Mouse (Mus musculus): ENCODE data around the gene Arf5.

Gene Arf5

DNA sequence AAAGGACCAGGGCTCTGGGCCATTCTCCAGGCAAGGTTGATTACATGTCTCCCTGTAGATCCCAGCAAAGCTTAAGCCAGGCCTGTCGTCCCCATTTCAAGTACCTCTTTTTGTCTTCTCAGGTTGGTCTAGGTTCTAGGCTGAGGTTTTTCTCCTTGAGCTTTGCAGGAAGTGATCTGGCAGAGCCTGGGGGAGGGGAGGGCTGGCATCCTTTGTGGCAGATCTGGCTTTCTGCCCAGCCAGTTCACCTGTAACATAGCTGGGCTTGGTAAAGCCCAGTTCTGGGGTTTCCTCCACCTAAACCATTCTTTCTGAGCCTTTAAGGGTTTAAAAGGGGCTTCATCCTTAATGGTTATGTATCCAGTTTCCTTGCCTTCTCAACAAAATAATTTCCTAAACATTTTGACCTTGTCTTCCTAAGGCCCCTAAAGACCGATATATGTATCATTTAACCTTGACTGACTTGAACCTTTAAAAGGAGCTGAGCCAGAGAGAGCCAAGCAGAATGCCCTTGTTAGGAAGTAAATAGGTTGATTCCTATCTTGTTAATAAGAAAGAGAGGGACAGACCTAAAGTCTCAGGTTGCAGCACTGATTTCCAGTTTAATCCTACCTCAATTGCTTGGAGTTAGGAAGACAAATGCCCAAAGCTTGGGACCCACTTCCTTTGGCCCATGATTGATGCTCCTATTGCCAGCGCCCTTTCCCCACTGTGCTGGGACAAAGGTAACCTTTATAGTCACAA is 3.9 kb downstream of the Arf5 start, which contains the start of gene Fscn3:
Fscn3 (plus strand) TSS at position 694 of the 744 bp plus-strand sequence.
- DNase-seq (ENCODE audit: low spot score in 2 of 2) = no peak

DNA sequence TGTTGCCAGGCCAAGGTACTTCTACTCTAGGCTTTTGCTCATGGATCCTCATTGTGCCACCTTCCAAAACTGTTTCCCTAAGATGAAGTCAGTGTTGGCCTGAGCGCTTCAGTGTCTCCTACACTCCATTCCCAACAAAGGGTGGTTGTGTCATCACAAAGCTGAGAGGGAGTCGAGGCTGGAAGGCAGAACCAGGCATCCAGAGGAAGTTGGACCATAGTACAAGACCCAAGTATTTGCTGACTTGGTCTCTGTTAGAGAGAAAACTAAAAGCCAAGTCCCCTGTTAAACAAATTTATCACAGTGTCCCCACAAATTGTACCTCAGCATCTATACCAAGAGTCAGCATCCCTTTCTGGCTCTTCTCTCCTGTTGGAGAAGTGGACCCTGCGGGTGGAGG is 4.9 kb downstream of the Arf5 start, which contains the start of gene Gcc1:
Gcc1 (minus strand) TSS at position 101 of the 400 bp plus-strand sequence.
- no peak for DNase-seq (ENCODE audit: low spot score in 2 of 2)

DNA sequence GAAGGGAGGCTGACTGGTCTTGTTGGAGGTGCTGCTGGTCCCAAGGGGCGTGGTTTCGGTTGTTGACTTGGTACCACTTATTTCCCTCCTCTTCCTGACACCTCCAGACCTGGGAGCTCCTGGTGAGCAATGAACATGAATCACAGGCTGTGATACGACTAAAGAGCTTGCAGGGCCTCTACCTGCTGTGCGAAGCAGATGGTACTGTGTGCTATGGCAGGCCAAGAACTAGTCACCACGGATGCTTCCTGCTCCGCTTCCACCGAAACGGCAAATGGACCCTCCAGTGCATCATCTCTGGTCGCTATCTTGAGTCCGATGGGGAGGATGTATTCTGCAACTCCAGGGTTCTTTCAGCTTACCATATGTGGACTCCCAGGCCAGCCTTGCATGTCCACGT is 6.5 kb downstream of the Arf5 start:
- DNase-seq (ENCODE audit: low spot score in 2 of 2) = no peak

DNA sequence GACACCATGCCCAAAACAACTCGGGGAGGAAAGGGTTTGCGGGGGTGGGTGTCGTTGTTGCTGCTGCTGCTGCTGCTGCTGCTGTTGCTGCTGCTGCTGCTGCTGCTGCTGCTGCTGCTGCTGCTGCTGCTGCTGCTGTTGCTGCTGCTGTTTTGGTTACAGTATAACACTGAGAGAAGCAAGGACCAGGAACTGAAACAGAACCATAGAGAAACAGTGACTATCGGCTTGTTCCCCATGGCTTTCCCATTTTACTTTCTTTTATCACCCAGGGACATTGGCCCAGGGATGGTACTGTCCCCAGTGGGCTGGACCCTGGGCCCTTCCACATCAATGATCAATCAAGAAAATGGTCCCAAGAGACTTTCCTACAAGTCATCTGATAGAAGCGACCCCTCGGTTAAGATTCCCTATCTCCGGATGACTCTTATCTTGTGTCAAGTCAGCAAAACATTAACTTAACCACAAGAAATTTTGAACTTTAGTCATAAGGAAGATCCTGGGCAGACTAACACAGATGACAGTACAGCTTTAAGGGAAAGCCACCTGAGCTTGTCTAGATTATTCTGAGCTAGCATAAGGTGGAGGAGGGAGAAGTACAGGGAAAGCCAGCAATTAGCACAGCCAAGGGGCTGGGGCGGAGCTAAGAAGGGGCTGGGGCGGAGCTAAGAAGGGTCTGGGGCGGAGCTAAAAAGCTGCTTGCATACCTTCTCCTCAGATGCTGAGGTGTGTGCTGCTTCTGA is 7.6 kb downstream of the Arf5 start:
- DNase-seq (ENCODE audit: low spot score in 2 of 2) = no peak

DNA sequence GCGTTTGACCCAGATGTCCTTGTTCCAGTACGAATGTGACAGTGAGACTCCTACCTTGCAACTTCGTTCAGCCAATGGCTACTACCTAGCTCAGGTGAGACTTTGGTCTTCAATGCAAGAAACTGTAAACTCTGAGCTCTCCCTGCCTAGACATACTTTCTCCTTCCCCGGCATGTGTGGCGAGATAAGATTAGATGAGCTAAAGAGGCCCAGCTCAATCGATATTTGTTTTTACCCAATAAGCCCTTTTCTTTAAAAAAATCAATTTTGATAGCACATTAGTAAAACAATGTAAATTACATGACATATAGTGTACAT is 8.1 kb downstream of the Arf5 start:
- DNase-seq (ENCODE audit: low spot score in 2 of 2) = no peak

DNA sequence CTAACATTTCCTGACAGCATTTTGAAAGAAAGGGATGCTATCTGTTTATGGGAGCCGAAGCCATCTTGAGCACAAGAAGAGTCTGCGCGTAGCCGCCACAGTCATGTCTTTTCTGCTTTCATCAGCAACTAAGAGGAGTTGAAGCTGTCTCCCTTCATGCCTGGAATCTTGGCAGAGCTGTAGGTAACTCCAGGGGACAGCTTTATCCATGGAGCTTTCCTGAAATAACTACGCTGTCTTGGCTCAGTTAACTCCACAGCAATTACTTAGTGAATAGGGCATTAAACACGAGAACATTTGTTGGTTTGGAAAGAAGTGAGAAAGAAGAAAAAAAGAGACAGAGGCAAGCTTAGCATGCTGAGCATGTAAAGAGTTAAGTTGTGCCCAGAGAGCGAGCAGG is 24.6 kb downstream of the Arf5 start:
- DNase-seq (ENCODE audit: low spot score in 2 of 2) = no peak

DNA sequence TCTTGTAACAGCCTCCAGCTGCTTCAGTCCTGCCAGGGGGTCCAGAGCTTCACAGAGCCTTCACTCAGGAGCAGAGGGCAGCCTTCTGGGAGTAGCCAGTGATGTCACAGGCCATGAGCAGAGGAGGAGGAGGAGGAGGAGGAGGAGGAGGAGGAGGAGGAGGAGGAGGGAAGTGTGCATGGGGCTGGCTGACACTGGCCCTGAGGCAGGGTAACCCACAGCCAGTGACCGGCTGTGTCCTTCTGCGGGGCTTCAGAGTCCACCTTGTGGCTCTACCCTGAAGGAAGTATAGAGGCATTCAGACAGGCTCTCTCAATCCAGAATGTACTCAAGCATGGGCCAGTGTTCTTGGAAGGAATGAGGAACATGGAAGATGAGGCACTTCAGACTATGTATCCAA is 25.9 kb downstream of the Arf5 start, which contains the start of gene Pax4:
Pax4 (minus strand) TSS at position 101 of the 400 bp plus-strand sequence.
- no peak for DNase-seq (ENCODE audit: low spot score in 2 of 2)

DNA sequence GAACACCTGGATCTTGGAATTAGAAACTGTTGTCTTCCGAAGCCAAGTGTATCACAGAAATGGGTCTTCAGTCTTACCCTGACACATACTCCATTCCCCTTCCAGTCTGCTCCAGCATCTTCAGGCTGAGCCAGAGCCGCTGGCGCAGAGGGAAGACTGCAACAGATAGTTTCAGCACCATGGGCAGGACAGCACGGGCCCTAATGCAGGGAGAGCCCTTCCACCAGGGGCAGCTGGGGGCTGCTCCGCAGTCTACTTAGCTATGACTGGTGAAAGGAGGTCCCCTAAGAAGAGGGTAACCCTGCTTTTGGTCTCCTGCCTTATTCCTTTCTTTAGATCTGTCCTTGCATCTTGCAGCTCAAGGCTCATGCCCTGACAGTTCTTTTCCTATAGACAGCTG is 27.1 kb downstream of the Arf5 start:
- DNase-seq (ENCODE audit: low spot score in 2 of 2) = no peak

DNA sequence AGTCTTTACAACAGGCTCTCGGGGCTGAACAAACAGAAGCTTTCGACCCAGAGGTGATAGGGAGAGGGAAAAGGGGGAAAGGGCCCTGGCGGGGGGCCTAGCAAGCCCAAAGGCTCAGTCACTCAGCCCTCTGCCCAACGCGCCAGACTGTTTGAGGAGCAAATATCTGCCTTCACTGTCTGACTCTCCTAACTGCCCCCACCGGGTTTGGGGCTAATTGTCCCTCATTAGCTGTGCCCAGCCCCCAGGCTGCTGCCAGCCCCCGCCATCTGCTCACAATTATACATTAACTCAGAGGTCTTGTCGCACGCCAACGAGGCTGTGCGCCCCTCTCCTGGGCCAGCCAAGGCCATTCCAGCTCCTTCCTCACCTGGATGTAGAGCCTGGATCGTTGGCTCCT is 27.6 kb downstream of the Arf5 start:
- DNase-seq (ENCODE audit: low spot score in 2 of 2) = no peak

DNA sequence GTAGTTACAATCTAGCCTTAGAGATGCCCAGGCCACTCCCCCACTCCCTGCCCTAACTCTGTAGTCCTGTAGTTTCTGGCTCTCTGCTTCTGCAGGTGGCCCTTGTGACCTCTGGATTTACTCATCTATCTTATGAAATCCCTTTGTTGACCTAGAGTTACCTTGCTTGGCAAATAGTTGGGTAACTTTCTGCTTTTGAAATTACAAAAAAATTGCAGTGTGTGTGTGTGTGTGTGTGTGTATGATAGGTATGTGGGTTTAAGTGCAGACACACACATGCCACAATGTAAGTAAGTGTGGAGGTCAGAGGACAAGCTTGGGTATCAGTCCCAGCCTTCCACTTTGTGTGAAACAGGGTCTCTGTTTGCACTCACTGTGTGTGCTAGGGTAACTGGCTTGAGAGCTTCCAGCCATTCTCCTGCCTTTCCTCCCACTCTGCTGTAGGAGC is 35.9 kb downstream of the Arf5 start:
- DNase-seq (ENCODE audit: low spot score in 2 of 2) = no peak

DNA sequence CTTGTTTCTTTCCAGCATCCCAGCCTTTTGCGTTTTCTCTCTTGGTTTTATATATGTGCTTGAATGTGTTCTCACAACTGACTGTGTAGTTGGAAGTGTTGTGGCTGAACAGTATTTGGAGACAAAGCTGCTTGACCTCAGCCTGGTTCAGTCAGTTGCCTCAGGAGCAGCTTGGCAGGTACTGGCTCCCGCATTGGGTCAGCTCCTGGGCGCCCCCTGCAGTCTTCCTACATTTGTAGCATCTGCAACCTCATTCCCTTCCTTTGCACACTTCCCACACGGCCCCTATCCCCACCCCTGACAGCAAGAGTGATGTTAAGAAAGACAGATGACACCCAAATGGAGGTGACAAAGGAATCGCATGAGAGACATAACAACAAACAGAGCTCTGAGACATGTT is 37.2 kb downstream of the Arf5 start:
- DNase-seq (ENCODE audit: low spot score in 2 of 2) = peak; percentile 47 to 63

DNA sequence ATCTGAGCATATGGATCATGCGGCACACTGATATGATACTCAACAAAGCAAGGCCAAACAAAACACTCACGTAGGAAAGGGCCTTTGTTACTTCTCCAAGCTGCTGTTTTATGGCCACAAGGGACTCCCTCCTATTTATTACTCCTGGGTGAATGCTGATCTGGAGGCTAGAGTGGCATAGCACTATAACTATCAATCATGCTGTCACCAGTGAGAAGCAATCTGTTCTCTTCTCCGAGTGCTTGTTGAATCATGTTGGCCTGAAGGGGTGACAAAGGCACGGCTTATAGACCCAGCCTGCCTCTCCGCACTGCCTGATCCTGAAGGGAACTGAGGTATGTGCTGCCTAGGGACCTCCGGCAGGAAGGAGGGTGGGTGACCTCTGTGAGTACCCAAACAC is 41.3 kb downstream of the Arf5 start:
- DNase-seq (ENCODE audit: low spot score in 2 of 2) = no peak

DNA sequence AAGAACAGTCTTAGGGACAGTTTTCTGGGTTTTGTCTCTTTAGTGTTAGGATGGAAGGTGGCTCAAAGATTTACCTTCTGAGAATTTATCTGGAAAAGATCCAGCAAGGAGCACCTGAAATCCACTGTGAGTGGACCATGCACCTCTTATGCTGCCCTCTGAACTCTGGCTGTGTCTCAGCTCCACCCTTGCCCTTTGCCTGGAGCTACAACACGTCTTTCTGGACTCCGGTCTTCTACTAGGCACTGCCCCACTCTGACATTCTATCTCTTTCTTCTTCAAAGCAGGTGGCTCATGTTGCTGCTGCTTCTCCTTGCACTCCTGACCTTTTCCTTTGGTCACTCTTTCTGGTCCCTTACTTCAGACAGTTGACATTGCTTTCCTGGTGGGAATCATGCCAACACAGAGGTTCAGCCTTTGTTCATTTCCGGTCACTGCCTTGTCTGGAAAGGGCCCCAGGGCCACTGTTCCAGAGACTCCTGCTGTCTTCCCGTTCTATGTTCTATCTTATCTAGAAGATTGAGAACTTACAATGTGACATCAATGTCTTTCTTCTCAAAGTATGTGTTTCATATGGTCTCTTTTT is 46.8 kb downstream of the Arf5 start:
- DNase-seq (ENCODE audit: low spot score in 2 of 2) = no peak

DNA sequence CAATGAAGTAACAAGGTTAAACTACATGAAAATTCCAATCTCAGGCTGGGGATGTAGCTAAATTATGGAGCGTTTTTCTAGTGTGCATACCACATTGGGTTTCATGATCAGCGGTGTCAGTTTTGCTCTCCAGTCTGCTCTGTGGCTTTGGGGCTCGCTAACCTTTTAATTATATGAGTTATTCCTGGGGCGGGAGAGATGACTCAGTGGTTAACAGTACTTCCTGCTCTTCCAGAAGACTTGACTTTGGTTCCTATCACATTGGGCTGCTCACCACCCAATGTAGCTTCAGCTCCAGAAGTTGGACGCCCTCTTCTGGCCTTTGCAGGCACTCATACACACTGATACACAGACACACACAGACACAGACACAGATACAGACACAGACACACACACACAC is 47.3 kb downstream of the Arf5 start:
- DNase-seq (ENCODE audit: low spot score in 2 of 2) = no peak

DNA sequence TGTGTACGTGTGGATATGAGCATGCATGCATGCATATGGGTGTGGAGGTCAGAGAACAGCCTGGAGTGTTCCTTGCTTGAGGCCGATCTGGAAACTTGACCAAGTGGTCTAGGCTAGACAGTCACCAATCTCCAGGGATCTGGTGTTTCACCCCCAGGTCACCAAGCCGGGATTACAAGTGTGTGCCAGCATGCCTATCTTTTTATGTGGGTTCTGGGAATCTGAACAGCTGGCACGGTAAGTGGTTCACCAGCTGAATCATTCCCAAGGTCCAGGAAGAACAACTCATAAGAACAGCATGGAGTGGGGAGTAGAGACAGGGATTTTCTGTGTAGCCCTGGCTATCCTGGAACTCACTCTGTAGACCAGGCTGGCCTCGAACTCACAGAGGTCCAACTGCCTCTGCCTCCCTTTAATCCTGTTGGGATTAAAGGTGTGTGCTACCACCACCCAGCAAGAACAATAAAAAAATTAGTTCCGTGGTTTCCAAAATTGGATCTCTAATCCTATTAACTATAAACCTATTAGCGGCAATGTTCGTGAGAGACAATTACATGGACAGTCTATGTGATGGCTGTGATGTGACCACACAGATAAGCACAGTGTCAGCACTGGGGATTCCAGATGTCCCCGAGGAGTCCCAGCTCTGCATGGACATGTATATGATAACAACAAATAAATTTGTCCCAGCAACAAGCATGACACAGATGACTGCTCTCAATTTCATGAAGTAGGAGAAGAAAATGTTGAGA is 48.1 kb downstream of the Arf5 start:
- DNase-seq (ENCODE audit: low spot score in 2 of 2) = no peak

DNA sequence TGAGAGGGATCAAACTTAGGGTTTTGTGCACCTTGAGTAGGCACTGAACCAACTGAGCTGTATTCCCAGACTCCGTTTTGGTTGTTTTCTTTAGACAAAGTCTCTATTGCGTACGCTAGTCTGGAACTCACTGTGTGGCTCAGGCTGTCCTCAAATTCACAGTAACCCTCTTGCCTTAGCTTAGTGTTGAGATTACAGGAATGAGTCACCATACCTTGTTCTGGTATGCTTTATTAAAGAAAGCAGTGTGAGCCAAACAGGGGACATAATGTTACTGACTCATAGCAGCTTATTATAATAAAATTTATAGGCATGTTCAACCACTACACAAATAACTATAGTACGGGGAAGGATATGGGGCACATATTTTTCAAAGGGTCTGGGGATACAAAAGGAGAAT is 50.9 kb downstream of the Arf5 start:
- no peak for DNase-seq (ENCODE audit: low spot score in 2 of 2)

DNA sequence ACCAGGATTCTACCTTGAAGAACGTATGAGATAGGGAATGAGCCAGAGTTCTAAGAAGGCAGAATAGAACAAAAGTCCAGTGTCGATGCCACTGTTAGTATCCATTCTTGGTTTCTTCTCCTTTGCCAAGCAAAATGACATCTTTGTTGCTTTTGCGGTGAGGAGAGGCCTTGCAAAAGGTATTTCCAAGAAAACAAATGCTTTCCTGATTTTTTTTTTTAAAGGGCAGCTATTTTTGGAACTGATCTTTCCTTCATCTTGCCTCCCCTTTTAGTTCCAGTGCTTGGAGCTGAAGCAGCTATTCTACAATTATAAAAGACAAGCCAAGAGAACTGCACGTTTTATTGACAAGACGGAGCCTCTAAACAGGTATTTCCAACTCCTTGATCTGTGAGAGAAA is 51.5 kb downstream of the Arf5 start, which contains the start of gene Snd1:
Snd1 (plus strand) TSS at position 301 of the 400 bp plus-strand sequence.
- no peak for DNase-seq (ENCODE audit: low spot score in 2 of 2)
